Mouse (Mus musculus) inflammation-experienced regulatory T-cells, adult 16 weeks (primary cell): Measurements from ENCODE around the gene Trmt6. TPM values are rescaled to one million over a fixed set of nuclear protein-coding genes. Genes with fewer than 3 reads are reported as not detected.

Experiments
- polyA plus RNA-seq: library from polyadenylated mRNA; unstranded; fragments of 100-300 nt; shearing (Covaris generic); gene quantifications from one replicate; pipeline ENCODE4 v1.2.1, GENCODE M21; 2017

The Trmt6 gene
- polyA plus RNA-seq, result 54.9 TPM

DNA sequence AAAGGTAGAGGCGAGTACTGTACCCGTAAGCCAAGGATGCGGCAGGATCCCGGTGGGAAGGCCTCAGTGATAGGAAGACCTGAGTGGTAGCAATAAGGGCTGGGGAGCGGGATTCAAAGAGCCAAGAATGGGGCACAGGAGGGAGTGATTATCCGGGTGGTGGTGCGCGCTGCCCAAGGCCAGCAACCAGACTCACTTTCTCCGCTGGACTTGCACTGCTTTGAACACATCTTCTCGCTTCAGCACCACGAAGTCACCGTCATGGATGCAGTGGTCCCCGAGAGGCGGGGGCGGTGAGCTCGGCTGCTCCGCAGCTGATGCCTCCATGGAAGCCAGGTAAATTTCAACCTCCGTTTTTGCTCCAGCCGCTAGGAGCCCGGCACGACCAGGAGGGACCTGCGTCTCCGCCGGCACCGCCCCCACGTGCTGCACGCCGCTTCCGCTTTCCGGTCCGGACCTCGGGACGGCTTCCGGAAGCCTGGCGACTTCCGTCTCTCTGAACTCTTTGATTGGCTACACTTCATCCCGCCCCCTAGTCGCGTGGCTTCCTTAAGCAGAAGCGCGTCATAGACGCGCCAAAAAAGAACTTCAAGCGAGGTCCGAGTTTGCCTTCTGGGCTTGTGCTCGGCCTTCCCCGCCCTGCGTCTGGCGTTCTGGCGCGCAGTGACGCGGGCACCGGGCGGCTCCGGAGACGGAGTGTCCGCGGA is at the start of gene Trmt6, which contains the start of gene Mcm8:
TSS of gene Trmt6 (minus strand) at position 448 of the 707 bp plus-strand sequence.
TSS of gene Mcm8 (plus strand) at position 534 of the 707 bp plus-strand sequence.

DNA sequence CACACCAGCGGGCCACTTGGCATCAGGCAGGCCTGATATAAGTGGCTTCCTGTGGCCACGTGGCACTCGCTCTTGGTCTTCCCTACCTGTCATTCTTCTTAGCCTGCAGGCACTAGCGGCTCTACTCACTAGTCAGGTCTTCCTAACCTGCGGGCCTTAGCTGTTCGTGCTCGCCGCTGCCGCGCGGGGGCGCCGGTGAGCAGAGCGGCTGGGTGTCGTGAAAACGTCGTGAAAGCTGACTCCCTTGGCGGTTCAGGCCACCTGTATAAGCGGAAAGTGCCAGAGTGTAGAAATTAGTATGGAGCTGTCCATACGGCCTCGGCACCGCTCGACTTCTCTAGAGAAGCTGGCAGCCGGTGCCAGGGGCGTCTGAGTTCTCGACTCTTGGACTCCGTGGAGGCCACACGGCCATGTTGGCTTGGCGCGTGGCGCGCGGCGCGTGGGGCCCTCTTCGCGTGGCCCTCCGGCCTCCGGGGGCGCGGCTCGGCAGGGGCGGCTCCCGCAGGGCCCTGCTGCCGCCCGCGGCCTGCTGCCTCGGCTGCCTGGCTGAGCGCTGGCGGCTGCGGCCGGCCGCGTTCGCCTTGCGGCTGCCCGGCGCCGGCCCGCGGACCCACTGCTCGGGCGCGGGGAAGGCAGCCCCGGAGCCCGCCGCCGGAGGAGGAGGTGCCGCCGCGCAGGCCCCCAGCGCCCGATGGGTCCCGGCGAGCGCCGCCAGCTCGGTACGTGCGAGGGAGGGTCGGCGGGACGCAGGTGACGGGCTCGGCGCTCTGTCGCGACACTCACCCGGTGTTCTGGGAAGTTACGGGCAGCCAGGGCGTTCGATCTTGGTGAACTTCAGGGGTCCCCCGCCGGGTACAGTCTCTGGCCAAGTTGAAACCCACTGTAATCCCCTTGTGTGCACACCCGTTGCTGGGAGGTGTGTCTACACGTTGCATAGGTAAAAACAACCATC is 30.8 kb upstream of the Trmt6 start, which contains the start of gene Crls1:
TSS of gene Crls1 (plus strand) at position 260 of the 952 bp plus-strand sequence.

GRCm38 (mm10) chr2:132780978-132781377 is 34.9 kb downstream of the Trmt6 start, which contains the start of gene Chgb:
Chgb (plus strand) TSS chr2:132781278.

Other genes with a start within 250 kb of the Trmt6 start
- 90.1 TPM for gene Gpcpd1, start 228.3 kb downstream of the Trmt6 start, polyA plus RNA-seq
- gene Shld1, start 129.1 kb downstream of the Trmt6 start, polyA plus RNA-seq, result 33.1 TPM
- not detected for gene Chgb, start 34.8 kb downstream of the Trmt6 start, polyA plus RNA-seq
- 2.3 TPM for gene Mcm8, start 86 bp upstream of the Trmt6 start, polyA plus RNA-seq
- gene Crls1, start 30.6 kb upstream of the Trmt6 start, polyA plus RNA-seq, result 0.98 TPM
- gene Lrrn4, start 64.8 kb upstream of the Trmt6 start, polyA plus RNA-seq, result 1.2 TPM
- gene Fermt1, start 129.9 kb upstream of the Trmt6 start, polyA plus RNA-seq, result not detected